Mouse (Mus musculus) spleen, adult 2 months (tissue): Measurements from ENCODE around the gene Srpr.

Experiments
- CTCF ChIP-seq: fragments of 200-500 bp; IDR thresholded peaks from 2 replicates; pipeline ENCODE4 v1.5.1; 2011; ENCODE audit warnings: mild to moderate bottlenecking, inconsistent platforms; ENCODE audit not compliant: insufficient read depth, insufficient read length, insufficient replicate concordance; ENCODE audit errors: extremely low read depth
- POLR2A ChIP-seq: fragments of 200-500 bp; IDR thresholded peaks from 2 replicates; pipeline ENCODE4 v1.6.1; 2011; ENCODE audit warnings: low read depth, low read length, inconsistent platforms

DNA sequence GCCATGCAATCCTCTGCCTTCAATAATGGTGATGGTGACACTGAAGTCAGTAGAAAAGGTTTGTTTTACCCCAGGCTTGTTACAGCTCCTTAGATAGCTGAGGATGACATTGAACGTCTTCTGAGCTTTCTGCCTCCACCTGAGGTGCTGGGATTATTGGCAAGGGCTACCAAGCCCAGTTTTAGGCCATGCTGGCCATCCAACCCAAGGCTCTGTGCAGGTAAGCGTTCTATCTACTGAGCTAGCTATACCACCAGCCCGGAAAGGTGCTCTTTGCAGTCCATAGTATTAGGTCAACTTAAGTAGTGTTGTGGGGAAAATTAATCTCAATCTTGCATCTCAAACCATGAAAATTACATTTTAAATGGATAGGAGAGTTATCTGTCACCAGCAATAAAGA is 2.4 kb upstream of the Srpr start:
- TF ChIP-seq CTCF (no peak), POLR2A (no peak)
